9 mouse cellular contexts compared by ENCODE assay signal in genomic region chr3:130180964-130181590, GRCm38 (mm10). TPM values are rescaled to one million over a fixed set of nuclear protein-coding genes. Genes with fewer than 3 reads are reported as not detected.
A peak's percentile ranks its signal among the peaks of the same experiment; 100 is the strongest.
DNase-seq lines count a peak whose midpoint lies in the region; ATAC-seq and TF ChIP-seq lines count a peak whose summit lies in the region.
"Had no signal": no experiment of that assay in that cellular context is flagged by ENCODE, and none has a peak within 500 bp of the region (broad histone marks: within the 10 kb centered on the region; RNA-seq: fewer than 3 reads in every experiment).

No protein-coding gene starts in this region.

- H3K9me3 ChIP-seq in heart, embryonic 13.5 days = no peaks in the 10 kb centered on the region
- no peaks in the 10 kb centered on the region for H3K9me3 ChIP-seq in limb, embryonic 11.5 days (ENCODE audit: control insufficient read depth, low read length)
- no peaks in the 10 kb centered on the region for H3K9me3 ChIP-seq in midbrain, embryonic 13.5 days

- peak overlapping the region; percentile 75 for H3K4me3 ChIP-seq in testis, adult 2 months (ENCODE audit: control insufficient read depth, low read depth, low read length)
- H3K4me3 ChIP-seq in heart, embryonic 13.5 days = peak overlapping the region; percentile 74
- H3K4me3 ChIP-seq in limb, embryonic 11.5 days (ENCODE audit: low read depth, low read length) = peak overlapping the region; percentile 52
- H3K4me3 ChIP-seq in midbrain, embryonic 13.5 days (replicated peaks) = peak overlapping the region; percentile 58

- DNase-seq in cerebellum, postnatal 25 days = peak; percentile 14 to 25
- no peak for DNase-seq in cerebellum, adult 11-12 months
- DNase-seq in testis, postnatal 14 days (ENCODE audit: low spot score) = no peak
- DNase-seq in limb, embryonic 11.5 days (ENCODE audit: low spot score) = peak; percentile 62

- no peak for TF ChIP-seq POLR2A in testis, adult 2 months (IDR thresholded peaks at IDR 0.05; ENCODE audit: control insufficient read depth, low read depth, low read length)

- H3K4me2 ChIP-seq in heart, embryonic 13.5 days = peak overlapping the region; percentile 100
- H3K4me2 ChIP-seq in limb, embryonic 11.5 days (ENCODE audit: low read depth, severe bottlenecking) = peak overlapping the region; percentile 63
- peak overlapping the region; percentile 99 for H3K4me2 ChIP-seq in midbrain, embryonic 13.5 days (replicated peaks)

- WGBS in heart, embryonic 13.5 days = under 1% methylated on average over 40 of the region's 40 CpGs
- WGBS in limb, embryonic 11.5 days = under 1% methylated on average over 40 of the region's 40 CpGs
- WGBS in midbrain, embryonic 13.5 days = 1% methylated on average over 40 of the region's 40 CpGs

- H3K9ac ChIP-seq in heart, embryonic 13.5 days = peak overlapping the region; percentile 83
- peak overlapping the region; percentile 5 for H3K9ac ChIP-seq in limb, embryonic 11.5 days (ENCODE audit: low read length)
- H3K9ac ChIP-seq in midbrain, embryonic 13.5 days (replicated peaks) = peak overlapping the region; percentile 65

- no peaks in the 10 kb centered on the region for H3K27me3 ChIP-seq in testis, adult 2 months (ENCODE audit: control insufficient read depth, insufficient read depth, low read length)
- peaks cover 10% of the 10 kb centered on the region for H3K27me3 ChIP-seq in heart, embryonic 13.5 days (replicated peaks)
- no peaks in the 10 kb centered on the region for H3K27me3 ChIP-seq in limb, embryonic 11.5 days (ENCODE audit: control insufficient read depth, insufficient read depth, low read length)
- H3K27me3 ChIP-seq in midbrain, embryonic 13.5 days = peaks cover 11% of the 10 kb centered on the region
- H3K27me3 ChIP-seq: CH12.LX had no signal

- peak; percentile 52; the same call in 1 of the 2 replicates for ATAC-seq in heart, embryonic 13.5 days (ENCODE audit: extremely low read depth, insufficient number of reproducible peaks, low FRiP score, low TSS enrichment)
- peak; percentile 33 for ATAC-seq in limb, embryonic 11.5 days (ENCODE audit: insufficient number of reproducible peaks, low FRiP score, low TSS enrichment, low read depth)
- ATAC-seq in midbrain, embryonic 13.5 days = peak; percentile 9
- ATAC-seq in erythroid progenitor cell, adult 5-6 weeks (replicated peaks; ENCODE audit: low FRiP score, poor library complexity, severe bottlenecking) = no peak

- peaks cover 16% of the 10 kb centered on the region for H3K4me1 ChIP-seq in testis, adult 2 months (ENCODE audit: control insufficient read depth, insufficient read depth, low read length)
- H3K4me1 ChIP-seq in heart, embryonic 13.5 days = peaks cover 20% of the 10 kb centered on the region
- peaks cover 9% of the 10 kb centered on the region; the same call in 1 of the 2 replicates for H3K4me1 ChIP-seq in limb, embryonic 11.5 days (ENCODE audit: control insufficient read depth, insufficient read depth, low read length)
- peaks cover 13% of the 10 kb centered on the region for H3K4me1 ChIP-seq in midbrain, embryonic 13.5 days (replicated peaks)

- no peaks in the 10 kb centered on the region for H3K36me3 ChIP-seq in testis, adult 2 months (ENCODE audit: control insufficient read depth, insufficient read depth, low read length)
- no peaks in the 10 kb centered on the region for H3K36me3 ChIP-seq in heart, embryonic 13.5 days
- H3K36me3 ChIP-seq in limb, embryonic 11.5 days (ENCODE audit: control insufficient read depth, insufficient read depth, low read length) = no peaks in the 10 kb centered on the region
- no peaks in the 10 kb centered on the region for H3K36me3 ChIP-seq in midbrain, embryonic 13.5 days

- TF ChIP-seq CTCF in testis, adult 2 months (IDR thresholded peaks at IDR 0.05; ENCODE audit: control insufficient read depth, insufficient read depth, insufficient replicate concordance, low read depth, low read length) = no peak

- no peak overlapping the region for H3K27ac ChIP-seq in testis, adult 2 months (ENCODE audit: control insufficient read depth, insufficient read depth, low read depth, low read length)
- H3K27ac ChIP-seq in heart, embryonic 13.5 days (replicated peaks) = no peak overlapping the region
- H3K27ac ChIP-seq in limb, embryonic 11.5 days (replicated peaks; ENCODE audit: low read depth, low read length) = no peak overlapping the region; the same call in 1 of the 2 replicates
- no peak overlapping the region for H3K27ac ChIP-seq in midbrain, embryonic 13.5 days

RNA-seq across cellular contexts. Expression of gene Col25a1, which starts 49.8 kb away (rescaled TPM):
- 1.5 and 1.9 TPM in 2 replicates for polyA plus RNA-seq in testis, adult 2 months (2012; rRNA removed)
- 1.9 and 2.0 TPM in 2 replicates for polyA plus RNA-seq in heart, embryonic 13.5 days (2015; fragmentation: Nextera tagmentation; extraction: Ambion mirVana)
- polyA plus RNA-seq in limb, embryonic 11.5 days (2014; fragmentation: Nextera tagmentation; extraction: Ambion mirVana) = 18.3 and 20.8 TPM in 2 replicates
- 9.4 and 11.2 TPM in 2 replicates for polyA plus RNA-seq in midbrain, embryonic 13.5 days (2015; fragmentation: Nextera tagmentation; extraction: Ambion mirVana)
- total RNA-seq in erythroid progenitor cell, adult 5-6 weeks (2015; ENCODE audit: low replicate concordance) = not detected in 2 replicates
- total RNA-seq in erythroid progenitor cell, adult 5-6 weeks (2017; ENCODE audit: low replicate concordance) = not detected in 2 replicates
- total RNA-seq: CH12.LX had no signal

Comparison
In these comparisons a context has a peak if more than half of its experiments do, and no peak if none do; other contexts are left out.
1. DNase-seq: peak in cerebellum, postnatal 25 days (2 of 2) and limb, embryonic 11.5 days (single experiment); none in cerebellum, adult 11-12 months (single experiment) and testis, postnatal 14 days (single experiment).
2. H3K9ac ChIP-seq: peak in every context shown above with its lines; median percentile 83 in heart, embryonic 13.5 days; 65 in midbrain, embryonic 13.5 days; 5 in limb, embryonic 11.5 days.
3. Peak in every context shown above with its lines, with median percentiles within 50 percentile points of each other: H3K4me3 ChIP-seq and H3K4me2 ChIP-seq.